Mouse (Mus musculus) liver, adult (tissue): ENCODE measurements around the gene Cdk19.

Source experiments
- GATA4 ChIP-seq: IDR thresholded peaks from 2 replicates; pipeline ENCODE4 v1.6.1; 2014; ENCODE audit warnings: mild to moderate bottlenecking, low read length; ENCODE audit not compliant: insufficient replicate concordance

Gene Cdk19

DNA sequence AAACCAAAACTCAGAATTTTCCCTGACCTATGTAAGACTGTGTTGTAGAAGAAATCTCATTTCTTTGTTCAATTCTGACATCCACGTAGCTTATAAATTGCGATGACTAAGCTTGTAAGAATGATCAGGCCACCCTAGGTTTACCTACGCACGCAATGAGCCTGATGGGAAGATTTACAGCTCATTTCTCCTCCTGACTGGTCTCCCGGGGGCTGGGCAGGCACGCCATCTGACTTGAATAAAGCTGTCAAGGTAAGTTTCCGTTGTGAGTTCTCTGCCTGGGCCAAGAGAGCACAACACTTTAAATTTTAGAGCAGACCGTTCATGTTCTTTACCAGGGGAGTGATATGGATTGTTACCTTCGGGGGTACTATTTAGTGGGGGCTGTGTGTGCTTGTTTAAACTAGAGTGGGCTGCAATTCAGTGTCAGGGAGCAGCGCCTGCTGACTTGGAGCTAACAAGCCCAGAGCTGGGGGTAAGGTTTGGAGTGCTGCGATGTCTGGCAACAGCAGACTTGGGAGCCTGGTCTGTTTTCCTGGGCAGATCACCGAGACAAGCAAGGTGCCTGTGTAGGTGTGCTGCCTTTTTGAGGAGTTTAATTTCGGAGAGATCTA lies at the start of gene Cdk19:
TSS of gene Cdk19 (plus strand) at position 214 of the 614 bp plus-strand sequence.
- no peak for TF ChIP-seq GATA4

DNA sequence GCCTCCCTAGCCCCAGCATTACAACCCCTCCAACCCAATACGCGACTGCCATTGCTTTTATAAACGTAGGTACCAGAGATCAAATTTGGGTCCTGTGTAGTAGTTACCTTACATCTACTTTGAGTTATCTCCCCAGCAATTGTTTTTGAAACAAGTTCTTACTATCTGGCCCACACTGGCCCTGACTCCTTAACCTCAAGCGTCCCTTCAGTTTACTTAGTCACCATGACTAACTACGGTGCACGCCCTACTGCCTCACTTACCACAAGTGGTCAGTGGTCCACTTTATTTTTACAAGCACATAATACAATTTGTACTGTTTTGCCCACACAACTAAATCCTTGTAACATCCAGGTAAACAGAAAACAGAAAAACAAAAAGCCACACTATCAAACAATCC lies 46.7 kb upstream of the Cdk19 start:
- no peak for TF ChIP-seq GATA4

DNA sequence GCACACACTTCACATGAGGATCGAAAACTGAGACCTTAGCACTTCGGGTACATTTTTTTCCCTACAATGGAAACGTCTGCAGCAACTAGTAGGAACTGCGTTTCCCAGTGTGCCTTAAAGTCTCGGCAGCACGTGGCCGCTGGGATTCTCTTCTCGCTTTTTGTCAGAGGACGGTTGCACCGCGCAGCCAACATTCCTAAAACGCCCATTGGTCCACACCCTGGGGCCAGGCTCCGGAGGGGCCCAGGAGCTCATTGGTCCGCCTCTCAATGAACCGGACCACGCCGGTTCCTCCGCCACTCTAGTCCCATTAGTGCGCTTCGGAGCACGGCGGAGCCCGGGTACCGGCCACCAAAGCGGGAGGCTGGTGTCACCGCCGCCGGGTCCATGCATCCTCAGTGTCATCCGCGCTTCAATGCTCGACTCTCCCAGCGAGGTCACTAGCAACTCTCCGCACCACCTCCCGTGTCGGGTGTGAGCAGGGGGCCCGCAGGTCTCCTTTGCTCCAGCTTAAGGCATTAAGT lies 38.7 kb upstream of the Cdk19 start:
- TF ChIP-seq GATA4: no peak

DNA sequence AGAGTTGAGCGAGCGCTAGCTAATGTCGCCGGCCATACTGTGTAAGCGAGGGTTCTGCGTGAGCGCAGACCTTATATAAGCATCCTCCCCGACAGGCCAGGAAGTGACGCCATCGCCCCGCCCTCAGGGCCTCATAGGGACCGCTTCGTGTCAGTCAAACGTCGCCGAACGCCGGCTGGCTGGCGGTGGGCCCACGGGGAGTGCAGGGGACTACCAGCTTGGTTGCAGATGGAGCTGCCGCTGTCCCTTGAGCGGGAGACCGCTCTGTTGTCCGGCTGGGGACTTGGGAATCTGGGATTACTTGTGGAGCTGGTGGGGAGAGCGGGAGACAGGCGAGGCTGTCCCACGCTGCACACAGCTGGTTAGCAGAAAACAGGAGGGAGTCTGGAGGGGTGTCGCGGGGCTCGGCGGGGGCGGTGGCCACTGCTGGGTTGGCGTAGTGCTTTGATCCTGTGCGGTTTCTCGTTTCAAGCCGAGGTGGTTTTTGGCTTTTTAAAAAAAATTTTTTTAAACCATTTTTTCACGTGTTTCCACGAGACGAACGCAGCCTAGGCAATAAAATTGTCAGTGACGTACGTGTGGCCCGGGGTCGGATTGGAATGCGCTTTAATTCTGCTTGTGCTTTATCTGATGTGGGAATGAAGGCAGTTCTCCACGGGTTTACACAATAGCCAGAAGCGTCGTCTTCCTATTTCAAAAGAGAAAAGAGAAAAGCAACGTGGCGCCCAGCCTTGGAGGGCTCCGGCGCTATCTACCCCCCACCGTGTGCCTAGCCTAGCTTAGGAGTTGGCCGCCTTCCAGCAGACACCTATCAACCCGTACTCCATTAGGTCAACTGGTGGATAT lies 37.0 kb upstream of the Cdk19 start, which contains the start of gene Amd1:
TSS of gene Amd1 (minus strand) at position 47 of the 846 bp plus-strand sequence.
- peak; percentile 14; the same call in 1 of the 2 replicates for TF ChIP-seq GATA4

DNA sequence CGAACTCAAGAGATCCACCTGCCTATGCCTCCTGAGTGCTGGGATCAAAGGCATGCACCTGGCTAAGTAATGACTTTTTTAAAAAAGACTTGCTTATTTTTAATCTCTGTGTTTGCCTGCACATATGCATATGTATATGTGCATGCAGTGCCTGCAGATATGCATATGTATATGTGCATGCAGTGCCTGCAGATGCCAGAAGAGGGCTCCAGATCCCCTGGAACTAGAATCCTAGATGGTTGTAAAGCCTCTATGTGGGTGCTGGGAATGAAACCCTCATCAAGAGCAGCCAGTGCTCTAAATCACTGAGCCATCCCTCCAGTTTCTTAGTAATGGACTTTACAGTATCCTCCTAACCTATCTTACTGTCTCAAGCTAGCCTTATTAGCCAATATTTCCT lies 33.4 kb upstream of the Cdk19 start:
- no peak for TF ChIP-seq GATA4

DNA sequence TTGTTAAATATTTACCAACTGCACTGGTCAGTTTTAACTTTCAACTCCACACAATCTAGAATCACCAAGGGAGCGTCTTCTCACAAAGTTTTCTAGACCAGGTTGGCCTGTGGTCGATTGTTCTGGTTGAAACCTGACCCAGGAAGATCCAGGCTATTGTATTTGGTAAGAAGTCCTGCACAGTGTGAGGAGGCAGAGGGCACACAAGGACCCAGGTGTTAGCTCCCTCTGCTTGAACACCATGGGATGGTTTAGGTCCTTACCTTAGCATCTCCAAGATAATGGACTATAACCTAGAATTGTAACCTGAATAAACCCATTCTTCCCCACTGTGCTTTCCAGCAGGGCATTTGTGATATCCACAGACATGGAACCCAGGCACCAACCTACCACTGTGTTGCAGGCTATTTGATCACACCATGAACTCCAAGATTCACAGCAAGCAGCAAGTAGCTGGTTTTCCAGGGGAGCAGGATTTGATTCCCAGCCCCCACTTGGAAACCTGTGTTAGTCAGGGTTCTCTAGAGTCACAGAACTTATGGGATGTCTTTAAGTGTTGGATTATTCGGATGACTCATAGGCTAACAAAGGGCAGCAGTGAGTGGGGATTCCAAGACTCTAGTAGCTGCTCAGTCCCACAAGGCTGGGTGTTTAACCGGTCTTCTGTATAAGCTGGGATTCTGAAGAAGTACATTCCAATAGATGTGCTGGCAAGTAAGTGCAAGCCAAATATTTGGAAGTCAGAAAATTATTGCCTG lies 31.4 kb upstream of the Cdk19 start:
- no peak for TF ChIP-seq GATA4

DNA sequence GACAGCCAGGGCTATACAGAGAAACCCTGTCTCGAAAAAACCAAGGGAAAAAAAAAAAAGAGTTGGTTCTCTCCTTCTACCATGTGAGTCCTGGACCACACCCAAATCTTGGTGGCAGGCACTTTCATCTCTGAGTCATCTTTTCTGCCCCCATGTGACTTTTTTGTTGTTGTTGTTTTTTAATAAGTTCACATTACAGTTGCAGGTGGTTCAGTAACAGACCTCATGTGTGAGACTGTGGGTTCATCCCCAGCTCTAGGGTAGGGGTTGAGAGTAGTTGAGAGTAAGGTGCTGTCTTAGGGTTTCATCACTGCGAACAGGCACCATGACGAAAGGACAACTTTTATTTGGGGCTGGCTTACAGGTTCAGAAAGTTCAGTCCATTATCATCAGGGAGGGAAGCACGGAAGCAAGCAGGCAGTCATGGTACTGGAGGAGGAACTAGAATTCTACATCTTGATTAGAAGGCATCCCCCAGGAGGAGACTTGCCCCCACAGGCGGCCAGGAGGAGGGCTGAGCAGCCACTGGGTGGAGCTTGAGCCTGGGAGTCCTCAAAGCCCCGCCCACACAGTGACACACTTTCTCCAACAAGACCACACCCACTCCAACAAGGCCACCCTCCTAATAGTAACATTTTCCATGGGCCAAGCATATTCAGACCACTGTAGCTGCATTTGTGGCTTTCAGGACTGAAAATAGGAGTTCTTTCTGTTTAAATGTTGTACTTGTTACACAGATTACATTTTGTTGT lies 29.3 kb upstream of the Cdk19 start:
- no peak for TF ChIP-seq GATA4

DNA sequence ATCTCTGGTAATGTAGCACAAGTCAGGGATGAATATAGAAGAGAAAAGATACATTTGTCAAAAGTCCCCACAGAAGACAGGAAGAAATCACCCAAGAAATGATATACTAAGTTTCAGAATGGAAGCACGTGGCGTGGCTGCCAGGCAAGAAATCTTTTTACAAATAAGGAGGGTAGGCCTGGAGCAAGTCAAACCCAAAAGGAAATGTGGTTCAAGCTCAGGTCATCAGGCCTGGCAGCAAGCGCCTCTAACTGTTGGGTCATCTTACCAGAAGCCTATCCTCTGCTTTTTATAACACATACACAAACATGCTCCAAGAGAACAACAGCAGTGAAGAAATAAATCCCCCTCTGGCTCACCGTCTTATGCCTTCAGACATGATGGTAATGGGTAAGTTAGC lies 26.6 kb upstream of the Cdk19 start:
- no peak for TF ChIP-seq GATA4

DNA sequence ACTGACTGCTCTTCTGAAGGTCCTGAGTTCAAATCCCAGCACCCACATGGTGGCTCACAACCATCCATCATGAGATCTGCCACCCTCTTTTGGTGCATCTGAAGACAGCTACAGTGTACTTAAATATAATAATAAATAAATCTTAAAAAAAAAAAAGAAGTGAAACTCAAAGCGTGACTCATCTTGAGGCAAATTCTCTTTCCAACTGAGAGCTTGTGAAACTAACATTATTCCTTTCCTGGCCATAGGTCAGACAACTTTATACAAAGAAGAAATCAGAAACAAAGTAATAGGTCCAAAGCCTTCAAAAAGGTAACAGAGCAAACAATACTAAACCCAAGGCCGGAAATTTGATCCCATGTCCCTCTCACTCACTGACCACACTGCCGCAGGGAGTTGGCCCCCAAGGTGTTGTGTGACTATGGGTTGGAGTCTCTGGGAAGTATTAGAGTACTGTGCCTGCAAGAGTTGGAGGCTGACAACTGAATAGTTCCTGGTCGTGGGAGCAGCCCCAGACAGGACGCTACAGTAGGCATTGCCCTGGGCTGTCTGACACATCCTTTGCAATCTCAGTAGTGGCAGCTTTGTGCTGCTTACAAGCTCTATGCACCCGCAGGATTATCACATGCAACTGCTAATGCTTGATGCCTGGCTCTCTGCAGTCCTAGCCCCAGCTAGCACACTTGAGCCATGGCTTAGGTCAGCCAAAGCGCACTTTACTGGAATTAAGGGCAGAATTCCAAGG lies 22.4 kb upstream of the Cdk19 start:
- no peak for TF ChIP-seq GATA4

DNA sequence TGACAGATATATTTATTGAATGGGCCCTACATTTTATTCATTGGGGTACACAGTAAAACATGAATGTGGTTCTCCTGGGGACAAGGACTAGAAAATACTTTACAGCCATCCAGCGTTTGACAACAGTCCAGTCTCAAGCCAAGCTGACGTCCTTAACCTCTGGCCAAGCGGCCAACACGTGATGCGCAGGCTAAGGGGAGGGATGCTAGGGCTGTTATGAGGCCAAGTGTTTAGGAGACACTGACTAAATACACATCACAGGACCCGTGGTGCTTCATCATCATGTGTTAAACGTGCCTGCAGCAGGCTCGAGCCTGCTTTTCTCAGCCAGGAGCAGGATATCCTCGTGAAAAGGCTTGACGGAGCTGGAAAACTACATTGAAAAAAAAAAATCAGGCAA lies 19.1 kb upstream of the Cdk19 start:
- no peak for TF ChIP-seq GATA4

DNA sequence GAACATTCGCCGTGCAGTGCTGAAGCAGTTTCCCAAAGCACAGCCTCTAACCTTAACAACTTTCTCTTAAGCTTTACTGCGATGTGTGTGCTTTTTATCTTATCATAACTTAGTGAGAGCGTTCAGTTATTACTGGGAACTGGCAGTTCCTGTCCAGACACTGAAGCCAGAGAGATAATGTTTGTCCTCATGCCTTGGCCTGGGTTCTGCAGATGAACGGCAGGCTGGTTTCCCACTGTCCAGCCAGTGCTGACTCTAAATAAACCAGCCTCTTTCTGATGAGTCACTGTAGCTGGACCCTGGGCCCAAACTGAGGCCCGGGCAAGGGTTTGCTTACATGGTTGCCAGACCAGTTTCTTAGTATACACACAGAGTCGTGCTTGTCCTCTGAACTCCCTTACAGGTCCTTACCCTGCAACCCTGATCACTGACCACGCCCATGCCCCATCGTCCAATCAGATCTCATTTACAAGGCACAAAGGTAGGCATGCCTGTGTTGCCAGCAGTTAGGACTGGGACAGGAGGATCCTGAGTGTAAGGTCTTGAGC lies 11.3 kb upstream of the Cdk19 start:
- TF ChIP-seq GATA4: peak; percentile 96

DNA sequence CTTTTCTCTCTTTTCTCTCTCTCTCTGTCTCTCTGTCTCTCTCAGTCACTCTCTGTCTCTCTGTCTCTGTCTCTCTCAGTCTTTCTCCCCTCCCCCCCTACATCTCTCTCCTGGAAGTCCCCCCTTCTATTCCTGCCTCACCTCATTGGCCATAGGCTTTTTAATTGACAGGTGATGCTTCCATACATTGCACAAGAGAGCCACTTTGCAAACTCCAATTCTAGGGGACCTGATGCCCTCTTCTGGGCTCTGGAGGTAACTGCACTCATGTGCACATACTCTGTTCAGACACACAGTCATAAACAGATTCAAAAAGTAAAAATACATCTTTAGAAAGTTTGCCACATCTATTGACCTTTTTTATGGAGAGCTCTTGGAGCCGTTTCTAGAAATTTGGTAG lies 9.1 kb upstream of the Cdk19 start:
- TF ChIP-seq GATA4: no peak

DNA sequence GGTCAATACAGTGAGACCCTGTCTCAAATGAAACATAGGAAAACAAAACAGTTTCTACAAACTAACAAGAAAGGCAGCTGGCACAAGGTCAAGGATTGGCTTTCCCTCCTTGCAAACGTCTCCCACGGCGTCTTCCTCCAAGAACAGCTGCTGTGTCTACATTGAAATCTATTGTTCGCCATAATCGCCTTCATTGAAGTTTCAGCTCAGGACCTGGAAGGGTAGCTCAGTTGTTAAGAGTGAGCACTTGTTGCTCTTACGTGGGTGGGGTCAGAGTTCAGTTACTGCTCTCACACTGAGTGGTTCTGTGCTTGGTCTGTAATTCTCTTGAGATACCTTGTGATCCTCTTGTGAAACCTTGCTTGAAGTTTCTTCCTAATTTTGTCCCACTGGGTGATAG lies 6.5 kb upstream of the Cdk19 start:
- TF ChIP-seq GATA4: no peak

DNA sequence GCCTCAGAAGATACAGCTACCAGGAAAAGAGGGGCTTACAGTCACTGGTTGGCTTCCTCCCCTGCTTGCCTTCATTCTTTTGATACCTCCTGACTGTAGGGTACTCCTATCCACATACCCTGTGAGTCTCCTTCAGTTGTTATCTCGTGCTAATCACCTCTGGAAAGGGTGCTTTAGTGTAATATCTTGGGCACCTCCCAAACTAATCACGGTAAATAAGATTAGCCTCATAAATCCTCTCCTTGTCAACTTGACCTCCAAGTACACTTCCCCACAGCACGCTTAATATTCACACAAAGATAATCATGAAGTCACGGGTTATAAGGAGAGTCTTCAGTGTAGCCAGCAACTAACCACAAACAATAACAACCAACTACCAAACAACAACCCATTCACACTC lies 2.7 kb downstream of the Cdk19 start:
- no peak for TF ChIP-seq GATA4
